Mouse (Mus musculus) mesoderm, embryonic 11.5 days (tissue): ENCODE measurements at regions not wholly inside any gene's neighbourhood (a gene's known extent, or its start where the extent isn't known, plus 50 kb on each side); places are given as distances from the start of the nearest gene placed in this dataset.

Experiments used
- DNase-seq: peaks from one replicate; pipeline ENCODE4 v3.0.0-alpha.2; 2012; ENCODE audit warnings: low read depth, low spot score

- no peak for DNase-seq
Observed at GRCm38 (mm10) chr10:101269371-101269770, 411.9 kb upstream of the Mgat4c start.

- no peak for DNase-seq
Observed at GRCm38 (mm10) chr10:101271459-101272299, 409.6 kb upstream of the Mgat4c start.

DNA sequence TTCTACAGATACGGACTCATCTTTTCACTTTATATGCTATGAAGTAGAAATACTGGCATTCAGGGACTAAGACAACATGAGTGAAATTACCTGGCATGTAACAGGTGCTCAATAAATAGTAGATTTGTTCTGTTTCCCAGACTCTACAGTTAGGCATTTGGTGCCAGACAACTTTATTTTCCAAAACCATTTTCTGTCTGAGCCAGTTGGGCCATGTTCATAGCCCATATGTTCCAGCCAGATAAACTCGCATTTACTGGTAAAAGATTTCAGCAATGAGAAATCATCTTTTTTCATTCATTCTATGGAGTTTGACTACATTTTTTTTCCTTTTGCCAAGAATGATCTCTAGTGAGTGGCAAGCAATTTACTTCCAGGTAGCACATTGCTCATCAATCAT, 393.2 kb upstream of the Mgat4c start:
- no peak for DNase-seq

GRCm38 (mm10) chr10:101302138-101302780, 379.0 kb upstream of the Mgat4c start:
- DNase-seq: no peak

DNA sequence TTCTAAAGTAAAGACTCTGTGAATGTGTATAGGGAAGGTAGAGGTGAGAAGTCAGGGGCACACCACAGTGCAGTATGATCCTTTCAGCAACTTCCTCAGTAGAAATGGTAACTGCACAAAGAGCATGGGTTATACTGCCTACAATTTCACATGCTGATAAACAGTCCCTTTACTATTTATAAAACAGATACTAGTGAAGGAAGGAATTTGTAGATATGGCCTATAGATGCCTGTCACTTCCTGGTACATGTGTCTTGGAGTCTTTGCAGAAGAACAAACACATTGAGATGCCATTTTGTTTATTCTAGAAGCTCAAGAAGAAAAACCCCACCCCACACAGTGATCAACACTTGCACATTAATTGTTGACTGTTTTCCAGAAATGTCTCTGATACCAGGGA, 377.2 kb upstream of the Mgat4c start:
- DNase-seq: no peak

DNA sequence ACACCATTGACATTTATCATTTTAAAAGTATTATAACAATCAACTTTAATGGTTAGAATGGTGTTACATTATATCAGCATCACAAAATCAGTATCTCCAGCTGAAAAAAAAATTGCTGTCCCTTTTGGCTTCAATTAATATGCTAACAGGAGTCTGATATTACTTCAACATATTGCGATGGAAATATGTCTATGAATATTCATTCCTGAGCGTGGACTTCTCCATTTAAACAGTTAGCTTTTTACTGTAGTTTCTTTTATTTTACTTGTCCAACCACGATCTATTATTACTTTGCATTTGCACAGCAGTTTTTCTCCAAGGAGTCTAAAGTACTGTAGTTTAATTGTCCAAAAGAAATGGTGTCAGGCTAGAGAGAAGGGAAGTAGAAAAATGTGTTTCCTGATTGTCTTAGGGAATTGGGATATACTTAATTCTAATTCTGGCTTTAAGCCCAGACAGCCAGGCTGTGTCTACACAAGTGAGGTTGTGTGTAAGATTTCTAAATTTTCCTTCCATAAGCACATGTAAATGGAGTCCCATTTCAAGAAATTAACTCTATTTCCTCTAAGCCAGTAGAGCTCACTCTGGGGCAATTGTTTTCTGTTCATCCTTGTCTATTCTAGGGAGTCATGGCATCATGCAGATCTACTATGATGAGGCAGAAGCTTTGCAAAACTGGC, 364.5 kb upstream of the Mgat4c start:
- no peak for DNase-seq

- DNase-seq: no peak
Observed at GRCm38 (mm10) chr10:101321080-101321717, 360.1 kb upstream of the Mgat4c start.

- DNase-seq: no peak
Observed at GRCm38 (mm10) chr10:101324537-101324936, 356.8 kb upstream of the Mgat4c start.

DNA sequence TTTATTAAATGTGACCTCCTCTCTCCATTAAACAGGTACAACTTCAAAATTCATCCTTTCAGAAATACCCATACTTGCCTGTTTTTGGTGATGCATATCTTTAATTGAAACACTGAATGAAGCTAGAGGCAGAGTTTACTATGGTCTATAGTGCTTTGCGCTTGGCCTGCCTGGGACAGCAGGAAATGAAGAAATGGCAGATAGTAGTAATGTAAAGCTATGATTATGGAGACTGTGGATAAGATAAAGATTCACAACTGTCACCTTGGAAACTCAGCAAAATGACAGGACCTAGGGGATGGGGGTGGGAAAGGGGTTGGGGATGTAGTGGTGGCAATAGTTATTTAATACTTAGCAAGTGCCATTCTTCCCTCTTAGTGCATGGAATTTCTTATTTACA, 352.7 kb upstream of the Mgat4c start:
- DNase-seq: no peak

DNA sequence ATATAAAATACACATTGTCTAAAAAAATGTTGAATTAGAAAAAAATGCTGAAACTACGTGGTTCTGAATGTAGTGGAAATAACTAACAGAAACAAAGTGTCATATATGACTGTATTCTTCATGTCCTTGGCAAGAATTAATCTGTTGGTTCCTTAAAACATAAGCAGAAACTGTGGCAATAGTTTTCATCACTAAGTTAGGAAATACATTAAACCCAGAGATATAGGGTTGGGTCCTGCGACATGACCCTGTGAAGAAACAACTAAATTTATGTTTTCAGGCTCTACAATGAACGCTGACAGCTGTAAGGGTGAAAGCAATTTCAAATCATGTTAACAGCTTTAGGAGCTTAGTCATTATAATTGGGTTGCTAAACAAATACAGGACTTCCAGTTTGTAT, 351.2 kb upstream of the Mgat4c start:
- DNase-seq: no peak

DNA sequence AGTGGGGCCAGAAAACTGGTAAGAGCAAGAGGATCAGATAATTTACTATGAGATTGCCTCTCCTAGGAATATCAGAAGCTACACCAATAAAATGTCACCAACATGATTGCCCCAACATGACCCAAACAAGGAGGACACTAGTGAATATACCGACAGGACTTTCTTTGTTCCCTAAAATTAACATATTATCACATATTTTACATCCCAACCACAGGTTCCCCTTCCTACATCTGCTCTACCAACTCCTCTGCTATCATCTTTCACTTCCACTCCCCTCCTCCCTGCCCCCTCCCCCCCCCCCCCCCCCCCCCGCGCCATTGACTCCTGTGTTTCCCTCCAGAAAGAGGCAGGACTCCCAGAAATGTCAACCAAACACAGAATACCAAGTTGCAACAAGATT, 346.2 kb upstream of the Mgat4c start:
- no peak for DNase-seq

DNA sequence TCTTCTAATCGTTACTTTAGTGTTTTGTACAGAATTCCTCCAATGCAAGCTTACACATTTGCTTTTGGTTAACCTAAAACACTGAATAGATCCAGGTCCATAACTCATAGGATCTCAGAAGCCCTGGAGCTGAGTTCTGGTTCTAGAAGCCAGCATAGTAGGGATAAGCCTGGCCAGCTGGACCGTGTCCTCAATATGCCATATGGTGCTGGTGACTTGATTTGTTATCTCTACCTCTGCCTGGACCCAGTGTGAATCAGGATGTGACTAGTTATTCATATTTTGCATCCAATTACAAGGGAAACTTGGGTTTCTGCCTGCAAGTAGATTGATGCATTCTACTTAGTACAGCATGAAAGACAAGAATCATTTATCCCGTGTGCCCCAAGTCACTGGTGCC, 341.7 kb upstream of the Mgat4c start:
- DNase-seq: no peak

DNA sequence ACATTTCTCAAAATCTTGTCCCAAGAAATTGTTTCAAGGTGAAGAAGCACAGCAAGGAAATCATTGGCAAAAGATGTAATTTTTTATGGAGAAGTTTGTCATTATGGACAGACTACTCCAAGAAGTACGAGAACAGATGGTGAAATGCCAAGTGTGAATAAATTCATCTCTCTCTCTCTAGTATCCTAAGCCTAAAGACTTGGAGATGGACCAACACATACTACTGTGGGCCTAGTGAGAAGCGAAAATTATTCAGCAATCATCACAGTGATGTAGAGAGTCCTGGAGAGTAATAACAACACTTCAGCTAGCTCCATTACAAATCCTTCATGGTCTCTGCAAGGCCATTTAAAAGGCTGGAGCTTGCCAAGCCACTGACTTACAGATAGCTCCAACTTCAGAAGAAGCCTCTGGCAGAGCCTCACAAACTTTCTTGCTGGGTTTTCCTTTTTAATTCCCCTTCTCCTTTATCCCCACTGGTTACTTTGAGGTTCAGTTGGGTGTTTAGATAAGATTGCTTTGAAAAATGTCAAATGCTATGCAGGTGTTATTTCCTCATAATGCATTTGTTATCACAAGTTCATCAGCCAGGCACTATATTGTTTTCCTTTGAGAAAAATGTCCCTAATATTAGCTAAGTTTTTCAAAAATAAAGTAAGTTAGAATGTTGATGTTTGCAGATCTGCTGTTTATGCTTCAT, 330.9 kb upstream of the Mgat4c start:
- DNase-seq: no peak

DNA sequence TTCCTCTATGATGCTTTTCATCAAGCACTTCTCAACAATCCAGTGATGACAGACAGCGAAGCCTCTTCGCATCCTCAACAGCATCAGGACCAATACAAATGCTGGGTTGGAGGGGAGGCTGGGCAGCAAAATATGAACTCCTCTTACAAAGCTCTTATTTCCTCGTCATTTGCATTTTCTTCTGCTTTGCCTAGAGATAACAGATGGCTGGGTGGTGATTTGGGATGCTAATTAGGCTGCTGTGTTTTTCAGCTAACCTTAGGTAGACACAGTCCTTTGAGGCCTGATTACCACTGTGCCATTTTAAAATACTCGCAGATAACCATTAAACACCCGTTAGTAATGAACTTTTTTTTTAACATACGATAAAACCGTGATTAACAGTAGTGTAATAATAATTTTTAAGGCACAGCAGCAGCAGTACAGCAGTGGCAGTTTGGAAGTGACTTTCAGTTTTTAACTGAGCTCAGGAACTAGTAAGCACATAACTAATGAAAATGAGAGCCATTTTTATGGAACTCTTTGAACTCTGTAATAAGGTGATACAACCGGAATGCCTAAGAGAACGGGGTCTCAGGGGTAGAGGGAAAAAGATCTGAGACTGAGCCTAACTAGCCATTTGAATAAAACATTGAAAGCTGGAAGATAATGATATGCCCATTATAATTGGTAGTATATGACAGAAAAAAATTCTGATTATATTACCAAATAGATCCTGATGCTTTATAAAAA, 307.3 kb upstream of the Mgat4c start:
- no peak for DNase-seq

GRCm38 (mm10) chr10:101393416-101393815, 287.9 kb upstream of the Mgat4c start:
- no peak for DNase-seq

DNA sequence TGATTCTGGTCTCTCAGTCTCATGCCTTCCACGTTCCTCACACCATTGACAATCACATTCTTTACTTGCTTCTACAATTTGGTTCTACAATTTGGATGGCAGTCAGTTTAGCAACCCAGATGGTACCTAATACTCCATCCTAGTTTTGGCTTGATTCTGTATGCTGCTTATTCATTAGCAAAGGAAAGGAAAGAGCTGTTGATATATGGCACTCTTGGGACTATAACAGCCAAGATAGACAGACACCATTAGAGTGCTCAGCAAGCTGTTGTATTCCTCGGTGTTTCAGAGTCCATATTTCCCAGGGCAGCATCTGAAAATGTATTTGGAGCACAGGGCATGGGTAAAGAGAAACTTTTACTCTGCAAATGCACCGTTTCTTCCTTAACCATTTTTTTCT, 282.1 kb upstream of the Mgat4c start:
- DNase-seq: peak; percentile 12

DNA sequence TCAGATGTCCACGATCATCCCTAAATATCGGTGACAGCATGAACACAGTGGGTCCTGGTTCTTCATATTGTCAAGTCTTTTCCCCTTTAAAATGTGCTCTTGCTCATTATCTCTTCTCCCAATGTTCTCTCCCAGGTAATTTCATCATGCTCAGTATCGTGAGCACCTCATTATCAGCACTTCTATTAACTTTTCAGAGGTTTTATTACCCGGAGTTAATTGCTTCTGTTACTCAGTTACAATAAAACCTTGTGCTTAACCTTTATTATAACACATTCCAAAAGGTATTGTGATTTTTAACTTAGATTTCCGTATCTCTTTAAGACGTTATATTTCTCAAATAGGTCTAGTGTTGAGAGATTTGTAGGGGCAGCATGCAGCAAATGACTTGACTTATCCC, 266.0 kb upstream of the Mgat4c start:
- DNase-seq: no peak

DNA sequence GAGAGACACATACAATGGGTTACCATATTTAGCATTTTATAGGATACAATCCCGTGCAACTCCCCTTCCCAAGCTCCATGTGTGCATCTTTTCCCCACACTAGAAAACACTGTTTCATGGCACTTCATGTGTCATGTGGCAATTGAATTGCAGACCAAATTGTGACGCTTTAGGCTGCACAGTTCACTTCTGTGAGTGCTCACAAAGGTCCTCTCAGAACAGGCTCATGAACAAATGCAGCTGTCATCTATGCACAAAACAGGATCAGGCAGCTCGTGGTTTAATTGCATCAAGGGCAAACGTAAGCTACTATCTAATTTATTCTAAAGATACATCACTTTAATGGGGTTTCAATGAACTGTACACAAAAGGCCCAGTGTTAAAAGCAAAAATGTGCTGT, 258.7 kb upstream of the Mgat4c start:
- DNase-seq: peak; percentile 3
